Mouse (Mus musculus) kidney, postnatal 10 days (tissue): ENCODE measurements around the gene Becn1.
A peak's percentile ranks its signal among the peaks of the same experiment; 100 is the strongest.

ENCODE experiments used
- DNase-seq: peaks from one replicate; pipeline ENCODE4 v3.0.0; 2021; ENCODE audit warnings: mixed read lengths

Becn1 gene

DNA sequence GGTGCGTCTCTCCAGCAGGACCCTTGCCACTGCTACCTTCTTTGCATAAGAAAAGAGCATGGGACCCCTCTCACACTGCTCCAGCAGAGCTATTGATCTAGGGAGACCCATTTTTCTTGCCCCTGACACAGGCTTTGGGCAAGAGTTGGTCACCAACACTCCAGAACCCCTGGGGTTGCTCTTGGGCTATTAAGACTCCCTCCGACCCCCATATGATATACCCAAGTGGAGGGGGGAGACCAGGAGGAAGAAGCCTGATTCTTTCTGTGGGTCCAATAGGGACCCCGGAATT is 38.2 kb downstream of the Becn1 start:
- DNase-seq, result no peak

DNA sequence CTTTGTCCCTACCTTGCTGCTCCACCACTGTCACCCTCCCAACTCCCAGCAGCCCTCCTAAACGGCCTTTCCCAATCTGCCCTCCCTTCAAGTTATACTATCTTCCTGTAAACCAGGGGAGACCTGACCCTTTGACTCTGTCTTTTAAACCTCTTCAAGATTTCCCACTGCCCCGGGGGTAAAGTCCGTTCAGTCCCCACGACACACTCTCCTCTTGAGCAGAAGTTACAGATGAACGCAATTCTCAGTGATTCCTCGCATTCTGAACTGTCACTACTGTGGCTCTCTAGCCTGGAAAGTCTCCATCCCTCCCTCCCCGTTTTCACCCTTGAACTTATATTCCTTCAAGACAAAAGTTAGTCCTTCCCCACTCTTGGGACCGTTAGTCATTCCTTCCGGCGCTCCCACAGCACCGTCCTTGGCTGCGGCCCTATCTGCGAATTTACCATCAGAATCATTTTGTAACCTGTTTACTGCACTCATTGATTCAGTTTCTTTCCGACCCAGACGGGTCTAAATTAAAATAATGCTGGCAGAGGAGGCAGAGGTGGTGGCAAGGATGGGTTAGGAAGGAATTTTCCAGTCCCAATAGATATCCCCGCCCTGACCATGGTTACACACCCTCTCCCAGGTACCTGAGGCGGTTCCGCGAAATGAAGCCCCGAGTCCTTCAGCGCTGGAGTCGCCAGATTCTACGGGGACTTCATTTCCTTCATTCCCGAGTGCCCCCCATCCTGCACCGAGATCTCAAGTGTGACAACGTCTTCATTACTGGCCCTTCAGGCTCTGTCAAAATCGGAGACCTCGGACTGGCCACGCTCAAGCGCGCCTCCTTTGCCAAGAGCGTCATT is 38.7 kb downstream of the Becn1 start:
- no peak for DNase-seq

DNA sequence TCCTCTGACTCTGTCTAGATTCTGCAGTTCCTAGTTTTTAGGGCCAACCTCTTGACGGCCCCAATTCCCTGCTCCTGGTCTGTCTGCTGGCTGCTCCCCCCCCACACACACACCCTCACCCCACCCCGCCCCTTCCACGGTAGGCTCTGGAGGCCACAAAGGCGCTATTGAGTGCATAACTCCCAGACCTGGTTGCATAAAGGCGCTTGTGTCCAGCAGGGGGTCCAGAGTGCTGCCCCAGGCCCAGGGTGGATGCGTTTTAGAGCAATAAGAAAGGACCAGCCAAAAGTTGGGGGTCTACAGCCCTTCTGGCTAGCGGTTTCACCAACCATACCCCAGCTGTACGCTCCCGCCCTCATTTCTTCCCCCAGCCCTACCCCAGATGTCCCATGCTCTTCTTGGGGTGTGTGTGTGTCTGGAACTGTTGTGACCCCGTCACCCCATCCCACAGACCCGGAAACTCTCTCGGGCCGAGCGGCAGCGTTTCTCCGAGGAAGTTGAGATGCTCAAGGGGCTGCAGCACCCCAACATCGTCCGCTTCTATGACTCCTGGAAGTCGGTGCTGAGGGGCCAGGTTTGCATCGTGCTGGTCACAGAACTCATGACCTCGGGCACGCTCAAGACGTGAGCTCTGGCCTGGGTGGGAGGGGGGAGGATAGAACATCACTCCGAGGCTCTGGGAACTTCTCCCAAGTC is 39.7 kb downstream of the Becn1 start:
- peak; percentile 40 for DNase-seq

DNA sequence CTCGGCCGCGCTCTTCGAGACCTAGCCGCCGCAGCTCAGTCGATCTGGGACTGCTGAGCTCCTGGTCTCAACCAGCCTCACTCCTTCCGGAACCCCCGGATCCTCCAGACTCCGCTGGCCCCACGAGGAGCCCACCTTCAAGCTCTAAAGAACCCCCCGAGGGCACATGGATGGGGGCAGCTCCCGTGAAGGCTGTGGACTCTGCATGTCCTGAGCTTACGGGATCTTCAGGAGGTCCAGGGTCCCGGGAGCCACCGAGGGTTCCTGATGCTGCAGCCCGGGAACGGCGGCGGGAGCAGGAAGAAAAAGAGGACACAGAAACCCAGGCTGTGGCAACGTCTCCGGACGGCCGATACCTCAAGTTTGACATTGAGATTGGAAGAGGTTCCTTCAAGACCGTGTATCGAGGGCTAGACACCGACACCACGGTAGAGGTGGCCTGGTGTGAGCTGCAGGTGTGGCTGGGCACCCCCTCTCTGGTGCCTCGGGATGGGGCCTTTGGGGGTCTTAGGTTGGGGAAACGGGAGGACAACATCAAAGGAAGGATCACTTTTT is 41.2 kb downstream of the Becn1 start:
- no peak for DNase-seq

DNA sequence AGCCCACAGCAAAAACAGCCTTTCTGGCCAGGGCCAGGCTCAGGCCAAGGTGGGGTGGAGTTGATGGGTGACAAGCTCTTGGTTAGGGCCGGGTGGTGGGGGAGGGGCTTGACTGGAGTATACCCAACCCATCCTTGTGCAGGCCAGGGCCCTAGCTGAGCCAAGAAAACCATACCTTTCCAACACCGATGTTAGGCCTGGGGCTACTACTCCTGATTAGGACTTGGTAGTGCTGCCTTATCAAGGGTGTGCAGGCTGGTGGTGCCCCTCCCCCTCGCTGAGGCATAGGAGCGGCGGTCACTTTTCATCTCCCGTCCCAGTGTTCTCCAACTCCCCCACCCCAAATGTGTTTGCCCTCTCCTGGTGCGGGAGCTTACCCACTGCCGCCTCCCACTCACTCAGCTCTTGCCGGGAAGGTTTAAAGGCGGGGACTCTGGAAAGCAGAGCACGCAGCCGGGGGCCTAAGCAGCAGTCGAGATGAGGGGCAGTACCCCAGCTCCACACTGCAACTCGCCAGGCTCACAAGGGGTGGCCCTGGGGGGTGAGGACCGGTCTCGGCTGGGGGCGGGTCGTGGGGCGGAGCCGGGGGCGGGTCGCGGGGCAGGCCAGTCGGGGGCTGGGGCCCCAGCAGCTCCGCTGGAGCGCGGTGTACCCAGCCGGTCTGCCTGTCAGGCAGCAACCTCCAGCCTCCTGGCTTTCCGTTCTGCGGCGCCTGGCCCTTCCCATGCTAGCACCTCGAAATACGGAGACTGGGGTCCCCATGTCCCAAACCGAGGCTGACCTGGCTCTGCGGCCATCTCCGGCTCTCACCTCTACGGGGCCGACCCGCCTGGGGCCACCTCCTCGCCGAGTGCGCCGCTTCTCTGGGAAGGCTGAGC is 41.9 kb downstream of the Becn1 start, which contains the start of gene Wnk4:
Wnk4 (plus strand) TSS at position 620 of the 878 bp plus-strand sequence.
- DNase-seq, result peak; percentile 91

DNA sequence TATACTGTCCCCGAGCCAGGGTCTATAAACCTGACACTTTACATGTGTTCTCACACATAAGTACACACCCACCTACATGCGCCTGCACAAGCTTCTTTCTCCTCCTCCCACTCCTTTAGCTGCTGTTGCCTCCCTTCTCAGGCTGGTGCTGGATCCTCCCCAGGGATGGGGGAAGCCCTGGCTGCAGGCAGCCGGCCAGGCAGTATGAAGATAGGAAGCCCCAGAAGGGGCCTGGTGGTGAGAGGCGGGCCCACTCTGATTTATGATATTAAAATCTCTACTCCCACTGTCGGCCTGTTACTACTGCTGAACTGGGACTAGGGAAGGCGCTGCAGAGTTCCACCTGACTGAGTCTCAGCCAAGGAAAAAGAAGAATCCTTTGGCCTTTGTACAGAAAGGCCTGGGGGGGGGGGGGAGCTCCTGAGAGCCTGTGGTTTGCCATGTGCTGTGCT is 42.8 kb downstream of the Becn1 start:
- DNase-seq, result peak; percentile 75

DNA sequence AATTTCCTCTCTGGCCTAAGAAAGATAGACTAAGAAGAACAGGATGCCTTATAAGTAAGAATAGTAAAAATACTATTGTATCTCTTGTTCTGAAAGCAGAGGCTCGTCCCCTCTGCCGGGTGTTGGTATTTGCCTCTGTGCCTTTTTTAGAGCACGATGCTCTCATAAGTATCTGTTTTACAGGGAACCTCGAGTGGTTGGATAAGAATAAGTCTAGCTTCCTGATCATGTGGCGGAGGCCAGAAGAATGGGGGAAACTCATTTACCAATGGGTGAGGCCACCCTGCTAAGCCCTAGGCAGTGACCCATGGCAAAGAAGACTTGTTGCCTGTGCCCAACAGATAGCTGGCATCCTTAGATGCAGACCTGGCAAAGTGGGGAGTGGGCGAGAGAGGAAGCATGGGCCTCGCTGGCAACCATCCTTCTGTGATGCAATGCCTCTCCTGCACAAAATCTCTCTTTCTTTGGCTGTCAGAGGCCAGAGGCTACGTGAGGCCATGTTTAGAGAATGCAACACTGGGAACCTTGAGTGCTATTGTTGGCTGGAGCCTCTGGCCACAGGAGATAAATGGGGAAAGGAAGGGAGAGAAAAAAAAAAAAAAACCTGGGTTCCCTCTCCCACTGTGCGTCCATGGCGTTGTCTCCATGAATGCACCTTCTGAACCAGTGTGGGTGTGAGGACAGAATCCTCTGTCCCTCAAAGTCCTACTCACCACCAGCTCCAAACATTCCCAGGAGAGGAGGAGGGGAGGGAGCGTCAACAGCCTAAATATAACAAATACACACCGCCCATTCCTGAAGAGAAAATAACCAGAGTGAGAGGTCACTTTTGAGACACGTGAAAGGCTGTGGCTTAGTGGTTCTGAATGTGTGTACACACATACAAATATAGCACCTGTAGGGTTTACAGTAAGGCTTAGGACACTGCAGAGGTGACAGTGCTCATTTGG is 46.0 kb downstream of the Becn1 start:
- DNase-seq, result no peak

DNA sequence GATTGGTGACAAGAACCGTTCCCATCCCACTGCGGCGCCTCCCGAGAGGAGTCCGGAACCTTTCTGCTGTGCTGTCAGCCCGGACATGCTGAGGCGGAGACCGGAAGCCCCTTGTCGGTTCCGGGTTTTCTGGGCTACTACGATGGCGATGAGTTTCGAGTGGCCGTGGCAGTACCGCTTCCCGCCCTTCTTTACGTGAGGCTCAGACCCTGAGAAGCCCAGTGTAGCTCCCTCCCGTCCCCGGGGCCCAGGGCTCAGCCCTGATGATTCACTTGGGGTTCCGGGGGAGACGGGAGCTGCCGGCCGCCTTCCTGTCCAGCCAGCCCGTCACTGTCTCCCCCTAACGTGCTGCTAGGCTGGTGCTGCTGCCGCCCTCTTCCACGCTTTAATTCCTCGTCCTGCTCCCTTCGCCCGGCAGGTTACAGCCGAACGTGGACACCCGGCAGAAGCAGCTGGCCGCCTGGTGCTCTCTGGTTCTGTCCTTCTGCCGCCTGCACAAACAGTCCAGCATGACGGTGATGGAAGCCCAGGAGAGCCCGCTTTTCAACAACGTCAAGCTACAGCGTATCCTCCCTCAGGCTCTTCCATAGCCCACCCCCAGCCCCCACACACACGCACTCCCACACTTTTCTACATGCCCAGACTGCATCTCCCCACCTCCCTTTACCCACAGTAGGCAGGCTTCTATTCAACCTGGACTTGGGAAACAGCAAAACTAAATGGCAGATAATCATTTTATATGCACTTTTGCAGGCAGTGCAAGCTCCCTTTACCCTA is 48.3 kb downstream of the Becn1 start, which contains the start of gene Vps25:
Vps25 (plus strand) TSS at position 95 of the 777 bp plus-strand sequence.
- peak; percentile 92 for DNase-seq

DNA sequence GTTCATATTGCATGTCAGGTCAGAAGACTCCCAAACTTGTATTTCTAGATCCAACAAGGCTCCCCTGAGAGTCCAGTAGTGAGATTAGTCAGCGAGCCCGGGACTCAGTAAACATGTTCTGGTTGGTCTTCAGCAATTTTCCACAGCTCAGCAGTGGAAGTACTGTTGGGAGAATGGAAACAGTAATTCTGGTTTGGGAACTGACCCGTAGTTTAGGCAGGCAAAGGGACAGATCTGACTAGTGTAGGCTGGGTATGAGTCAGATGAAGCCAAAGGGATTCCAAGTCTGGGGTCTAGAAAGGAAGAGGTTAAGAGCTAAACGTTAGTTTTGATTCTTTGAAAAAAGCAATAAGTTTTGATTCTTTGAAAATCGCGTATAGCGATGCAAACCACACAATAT is 49.1 kb downstream of the Becn1 start:
- no peak for DNase-seq

DNA sequence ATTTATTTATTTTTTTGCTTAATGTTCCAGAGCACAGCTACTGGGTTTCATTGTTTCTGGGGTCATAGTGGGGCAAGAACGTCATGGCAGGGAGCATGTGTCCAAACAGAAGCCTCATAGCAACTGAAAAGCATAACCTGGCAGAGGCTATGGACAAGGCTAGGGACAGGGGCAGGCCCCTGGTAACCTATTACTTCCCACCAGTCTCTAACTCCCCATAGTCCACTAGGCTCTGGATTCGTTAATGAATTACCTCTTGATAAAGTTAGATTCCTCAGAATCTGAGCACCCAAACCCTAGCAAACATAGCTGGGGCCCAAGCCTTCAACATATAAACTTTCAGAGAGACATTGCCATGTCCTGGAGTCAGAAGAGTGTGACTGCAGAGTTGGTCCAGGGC is 51.1 kb downstream of the Becn1 start:
- no peak for DNase-seq

DNA sequence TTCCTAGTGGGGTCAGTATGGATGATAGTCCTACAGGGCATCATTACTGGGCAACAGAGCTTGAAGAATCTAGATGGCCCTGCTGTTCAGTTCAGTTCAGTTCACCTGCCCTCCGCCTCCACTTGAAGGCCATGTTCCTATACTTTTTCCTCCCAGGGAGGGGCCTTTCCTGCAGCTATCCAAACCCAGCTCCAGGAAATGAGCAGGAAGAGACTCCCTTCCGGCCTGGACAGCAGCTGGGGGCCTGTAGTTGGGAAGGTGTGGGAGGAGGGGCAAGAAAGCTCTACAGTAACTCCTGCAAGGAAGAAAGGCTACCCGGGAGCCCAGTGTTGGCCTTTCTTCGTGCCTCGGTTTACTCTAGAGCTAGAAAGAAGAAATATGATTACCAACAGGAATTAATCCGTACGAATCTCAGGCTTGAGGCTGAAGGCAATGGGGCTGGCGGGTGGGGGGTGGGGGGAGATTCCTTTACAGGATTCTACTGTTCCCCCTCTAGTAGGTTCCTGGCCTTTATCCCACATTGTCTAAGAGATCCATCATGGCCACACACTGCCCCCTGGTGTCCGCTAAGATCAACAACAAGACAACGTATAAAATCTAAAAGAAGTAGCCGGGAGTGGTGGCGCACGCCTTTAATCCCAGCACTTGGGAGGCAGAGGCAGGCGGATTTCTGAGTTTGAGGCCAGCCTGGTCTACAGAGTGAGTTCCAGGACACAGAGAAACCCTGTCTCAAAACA is 53.7 kb downstream of the Becn1 start:
- peak; percentile 86 for DNase-seq

DNA sequence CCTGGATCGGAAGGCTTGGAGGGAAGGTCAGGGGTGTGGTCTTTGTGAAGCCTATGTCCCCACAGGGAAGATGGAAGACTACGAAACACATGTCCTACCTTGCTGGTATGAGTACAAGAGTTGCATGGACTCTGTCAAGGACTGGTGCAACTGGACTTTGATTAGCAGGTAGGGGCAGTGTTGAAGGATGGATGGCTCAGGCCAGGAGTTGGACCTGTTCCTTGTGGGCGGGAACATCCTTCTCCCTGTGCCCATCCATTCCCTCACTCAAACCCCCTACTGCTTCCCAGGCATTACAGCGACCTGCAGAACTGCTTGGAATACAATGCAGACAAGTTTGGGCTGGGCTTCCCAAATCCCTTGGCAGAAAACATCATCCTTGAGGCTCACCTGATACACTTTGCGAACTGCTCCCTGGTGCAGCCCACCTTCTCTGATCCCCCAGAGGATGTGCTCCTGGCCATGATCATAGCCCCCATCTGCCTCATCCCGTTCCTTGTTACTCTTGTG is 54.5 kb downstream of the Becn1 start:
- no peak for DNase-seq

DNA sequence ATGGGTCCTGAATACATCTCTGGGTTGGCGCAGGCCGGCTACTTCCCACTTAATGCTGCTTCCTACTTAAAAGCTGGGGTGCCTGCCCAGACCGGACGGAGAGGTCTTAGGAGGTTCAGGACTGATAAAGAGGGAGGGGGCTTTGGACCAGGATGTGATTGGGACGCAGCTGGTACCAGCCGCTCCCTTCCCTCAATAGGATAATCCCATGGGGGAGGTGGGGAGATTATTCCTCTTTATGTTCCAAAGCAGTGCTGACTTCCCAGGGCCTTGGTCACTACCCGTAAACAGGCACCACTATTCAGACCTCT is 55.4 kb downstream of the Becn1 start:
- DNase-seq, result peak; percentile 65

DNA sequence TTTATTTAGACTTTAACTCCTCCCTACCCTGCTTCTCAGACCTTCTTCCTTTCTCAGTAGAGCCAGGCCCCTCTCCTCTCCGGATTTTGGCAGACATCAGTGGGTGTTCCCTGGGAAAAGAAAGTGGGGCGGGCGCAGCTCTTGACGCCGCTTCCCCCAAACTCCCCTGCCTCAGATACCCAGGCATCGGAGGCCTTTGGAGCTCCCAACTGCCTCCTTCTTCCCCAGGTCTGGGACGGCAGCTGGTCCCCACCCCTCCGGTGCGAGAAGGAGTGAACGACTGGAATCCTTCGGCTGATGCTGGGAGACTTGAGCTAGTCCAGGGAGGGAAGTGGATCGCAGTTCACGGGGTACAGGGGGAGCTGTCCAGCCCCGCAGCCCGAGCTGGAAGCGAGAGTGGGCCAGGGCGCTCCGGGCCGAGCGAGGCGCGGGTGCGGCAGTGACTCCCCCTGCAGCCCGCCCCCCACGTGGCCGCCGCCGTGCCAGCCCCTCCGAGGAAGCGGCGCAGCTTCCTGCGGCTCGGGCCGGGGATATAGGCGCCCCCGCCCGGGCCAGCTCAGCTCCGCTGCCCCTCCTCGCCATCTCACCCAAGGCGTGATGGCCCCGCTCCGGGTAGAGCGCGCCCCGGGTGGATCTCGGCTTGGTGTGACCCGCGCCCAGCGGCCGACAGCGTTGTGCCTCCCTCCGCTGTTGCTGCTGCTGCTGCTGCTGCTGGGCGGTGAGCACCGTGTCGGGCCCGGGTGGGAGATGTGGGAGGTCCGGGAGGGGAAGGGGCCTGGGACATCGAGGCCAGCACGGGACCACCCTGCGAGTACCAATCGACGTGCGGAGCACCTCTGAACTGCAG is 56.0 kb downstream of the Becn1 start, which contains the start of gene Ramp2:
Ramp2 (plus strand) TSS at position 174 of the 847 bp plus-strand sequence.
- DNase-seq, result peak; percentile 87

DNA sequence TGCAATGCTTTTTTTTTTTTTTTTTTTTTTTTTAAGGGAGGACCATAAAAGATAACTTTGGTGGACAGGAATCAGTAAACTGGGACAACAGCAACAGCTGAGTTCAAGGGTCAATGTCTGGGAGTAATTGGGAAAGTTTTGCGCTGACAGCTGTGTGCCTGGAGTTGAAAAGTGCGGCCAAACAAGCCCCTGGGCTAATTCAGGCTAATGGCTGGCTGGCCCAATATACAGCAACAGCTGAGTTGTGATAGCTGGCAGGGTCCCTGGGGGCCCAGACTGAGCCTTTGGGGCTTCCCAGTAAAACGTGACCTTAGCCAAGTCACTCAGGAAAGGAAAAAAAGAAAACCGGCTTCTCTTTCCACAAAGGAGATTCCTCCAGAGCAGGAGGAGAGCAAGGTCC is 57.0 kb downstream of the Becn1 start:
- DNase-seq, result peak; percentile 75

DNA sequence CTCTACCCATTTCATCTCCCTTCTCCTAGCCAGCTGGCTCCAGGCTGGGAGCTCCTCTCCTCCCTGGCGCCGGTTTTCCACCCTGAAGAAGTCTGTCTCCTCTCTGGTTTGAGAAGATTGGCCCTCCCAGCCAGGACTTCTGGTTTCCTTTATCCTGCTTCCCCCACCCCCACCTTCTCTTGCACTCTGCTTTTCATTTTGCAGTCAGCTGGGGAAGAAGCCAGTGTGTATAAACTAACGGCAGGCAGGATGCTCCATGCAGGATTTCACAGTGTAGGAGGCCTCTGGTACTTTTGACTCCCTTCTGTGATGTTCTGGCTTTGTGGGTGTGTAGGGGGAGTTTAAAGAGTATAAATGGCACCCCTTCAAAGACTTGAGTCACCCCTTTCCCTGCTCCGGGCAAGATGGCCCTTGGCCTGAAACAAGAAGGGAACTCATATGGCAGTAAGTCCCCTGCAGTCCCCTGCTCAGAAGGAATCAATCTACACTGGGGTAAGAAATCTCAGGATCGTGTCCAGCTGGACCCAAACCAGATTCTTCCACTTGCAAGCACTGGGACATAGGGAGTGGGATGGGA is 63.9 kb downstream of the Becn1 start:
- DNase-seq, result peak; percentile 54

DNA sequence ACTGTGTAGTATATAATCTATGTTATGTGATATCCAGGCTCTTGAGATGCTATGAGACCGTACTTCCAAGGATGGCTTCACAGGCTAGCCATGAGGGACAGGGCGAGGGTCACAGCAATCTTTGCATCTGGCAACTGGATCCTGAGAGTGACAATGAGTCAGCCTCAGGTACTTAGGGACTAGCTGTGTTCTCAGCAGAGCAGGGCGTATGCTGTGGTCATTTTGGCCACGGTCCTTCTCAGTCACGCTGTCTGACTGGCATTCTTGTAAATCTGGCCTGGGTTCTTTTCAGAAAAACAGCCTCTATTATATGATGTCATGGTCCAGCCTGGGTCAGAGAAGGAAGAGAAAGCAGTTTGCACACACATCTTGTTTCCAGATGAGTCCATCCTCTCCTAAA is 65.3 kb downstream of the Becn1 start:
- DNase-seq, result no peak
